Mouse (Mus musculus) 416B (cell line): ENCODE measurements around the gene Scrn3.
A peak's percentile ranks its signal among the peaks of the same experiment; 100 is the strongest.

Experiments used
- DNase-seq: peaks from one replicate; pipeline ENCODE4 v3.0.0; 2011; ENCODE audit warnings: low read depth

The Scrn3 gene

GRCm38 (mm10) chr2:73317426-73317825, 5.0 kb downstream of the Scrn3 start:
- no peak for DNase-seq

- no peak for DNase-seq
Measured at GRCm38 (mm10) chr2:73319218-73319617, 6.8 kb downstream of the Scrn3 start.

- DNase-seq: no peak
Measured at GRCm38 (mm10) chr2:73322991-73323390, 10.6 kb downstream of the Scrn3 start.

- no peak for DNase-seq
Measured at GRCm38 (mm10) chr2:73325871-73326270, 13.5 kb downstream of the Scrn3 start.

- no peak for DNase-seq
Measured at GRCm38 (mm10) chr2:73335949-73336348, 23.5 kb downstream of the Scrn3 start.

- DNase-seq: no peak
Measured at GRCm38 (mm10) chr2:73338415-73338814, 26.0 kb downstream of the Scrn3 start.

- no peak for DNase-seq
Measured at GRCm38 (mm10) chr2:73343701-73344100, 31.3 kb downstream of the Scrn3 start.

GRCm38 (mm10) chr2:73345204-73345603, 32.8 kb downstream of the Scrn3 start:
- DNase-seq: no peak

GRCm38 (mm10) chr2:73346345-73347086, 34.1 kb downstream of the Scrn3 start:
- no peak for DNase-seq

- DNase-seq: no peak
Measured at GRCm38 (mm10) chr2:73347136-73347535, 34.7 kb downstream of the Scrn3 start.

GRCm38 (mm10) chr2:73347766-73348165, 35.4 kb downstream of the Scrn3 start:
- no peak for DNase-seq

- DNase-seq: no peak
Measured at GRCm38 (mm10) chr2:73348221-73348620, 35.8 kb downstream of the Scrn3 start.

GRCm38 (mm10) chr2:73351496-73351895, 39.1 kb downstream of the Scrn3 start:
- no peak for DNase-seq

GRCm38 (mm10) chr2:73351927-73352374, 39.5 kb downstream of the Scrn3 start:
- DNase-seq: no peak

GRCm38 (mm10) chr2:73357004-73357403, 44.6 kb downstream of the Scrn3 start:
- DNase-seq: no peak

- DNase-seq: no peak
Measured at GRCm38 (mm10) chr2:73359941-73360340, 47.5 kb downstream of the Scrn3 start.

- no peak for DNase-seq
Measured at GRCm38 (mm10) chr2:73360536-73360935, 48.1 kb downstream of the Scrn3 start.

- DNase-seq: peak; percentile 24
Measured at GRCm38 (mm10) chr2:73363448-73363847, 51.0 kb downstream of the Scrn3 start.

- no peak for DNase-seq
Measured at GRCm38 (mm10) chr2:73371530-73372335, 59.3 kb downstream of the Scrn3 start.

- DNase-seq: no peak
Measured at GRCm38 (mm10) chr2:73378326-73378725, 65.9 kb downstream of the Scrn3 start.

GRCm38 (mm10) chr2:73379656-73380055, 67.3 kb downstream of the Scrn3 start:
- no peak for DNase-seq

GRCm38 (mm10) chr2:73380298-73380975, 68.0 kb downstream of the Scrn3 start:
- DNase-seq: no peak

GRCm38 (mm10) chr2:73385172-73385571, 72.8 kb downstream of the Scrn3 start:
- DNase-seq: no peak
